ENCODE assay signal across 25 mouse cellular contexts in genomic region chr2:128537425-128537824, GRCm38 (mm10). TPM values are rescaled to one million over a fixed set of nuclear protein-coding genes. Genes with fewer than 3 reads are reported as not detected.
DNase-seq lines count a peak whose midpoint lies in the region; ATAC-seq and TF ChIP-seq lines count a peak whose summit lies in the region.
"Had no signal": no experiment of that assay in that cellular context is flagged by ENCODE, and none has a peak within 500 bp of the region (broad histone marks: within the 10 kb centered on the region; RNA-seq: fewer than 3 reads in every experiment).

No protein-coding gene starts in this region.

- H3K27me3 ChIP-seq in neural tube, embryonic 15.5 days (replicated peaks): no peaks in the 10 kb centered on the region
- H3K27me3 ChIP-seq: hindbrain, embryonic 15.5 days had no signal

- ATAC-seq in neural tube, embryonic 15.5 days (ENCODE audit: low FRiP score): no peak
- ATAC-seq: forebrain, embryonic 16.5 days had no signal

- H3K27ac ChIP-seq in gastrocnemius, adult 2 months: no peak overlapping the region
- H3K27ac ChIP-seq in neural tube, embryonic 15.5 days (replicated peaks): no peak overlapping the region
- H3K27ac ChIP-seq: hindbrain, embryonic 15.5 days; kidney, postnatal 0 days; macrophage had no signal

- no peaks in the 10 kb centered on the region for H3K4me1 ChIP-seq in neural tube, embryonic 15.5 days
- H3K4me1 ChIP-seq: hindbrain, embryonic 15.5 days had no signal

- intact Hi-C loops in gastrocnemius, adult 2 months (cut with DNase I): no loop called here
- intact Hi-C loops in left cerebral cortex, postnatal 4 days (cut with DNase I): no loop called here

- no peak overlapping the region for H3K9ac ChIP-seq in neural tube, embryonic 15.5 days (replicated peaks)
- H3K9ac ChIP-seq: hindbrain, embryonic 15.5 days had no signal

- no peaks in the 10 kb centered on the region for H3K9me3 ChIP-seq in neural tube, embryonic 15.5 days (replicated peaks)
- H3K9me3 ChIP-seq: hindbrain, embryonic 15.5 days had no signal

- no peaks in the 10 kb centered on the region for H3K36me3 ChIP-seq in neural tube, embryonic 15.5 days
- H3K36me3 ChIP-seq: hindbrain, embryonic 15.5 days had no signal

- no peak for TF ChIP-seq CTCF in gastrocnemius, adult 2 months (IDR thresholded peaks at IDR 0.05)

- WGBS in neural tube, embryonic 15.5 days: 82% methylated on average over 6 of the region's 6 CpGs

- no peak overlapping the region for H3K4me2 ChIP-seq in neural tube, embryonic 15.5 days
- H3K4me2 ChIP-seq: heart, embryonic 11.5 days; hindbrain, embryonic 15.5 days had no signal

- no peak overlapping the region for H3K4me3 ChIP-seq in gastrocnemius, adult 2 months
- H3K4me3 ChIP-seq in neural tube, embryonic 15.5 days (replicated peaks): no peak overlapping the region
- H3K4me3 ChIP-seq: erythroblast, embryonic 14.5 days; hindbrain, embryonic 15.5 days had no signal

- peak; percentile 38 for DNase-seq in gastrocnemius, adult 2 months
- no peak for DNase-seq in gastrocnemius, adult 18-20 months (ENCODE audit: low spot score)
- DNase-seq in 3T3-L1 (ENCODE audit: low read depth, low spot score): peak; percentile 90
- DNase-seq in adrenal gland, adult 8-10 months: peak; percentile 24
- DNase-seq in layer of hippocampus, adult 9-11 months: peak; percentile 45
- no peak for DNase-seq in left cerebral cortex, postnatal 4 days
- no peak for DNase-seq in lung, postnatal 14 days
- DNase-seq: cerebellum, postnatal 36 days; gastrocnemius, postnatal 36 days; kidney, adult 11 months; lung, adult 18-20 months; midbrain, embryonic 14.5 days; thymus, adult 18-20 months had no signal

RNA-seq across cellular contexts. Expression of gene Spdye4c, which starts 53.6 kb away (rescaled TPM):
- total RNA-seq in gastrocnemius, adult 2 months (2021): not detected
- total RNA-seq in gastrocnemius, adult 18-20 months (2021): not detected
- not detected for total RNA-seq in adrenal gland, adult 8-10 months (2022)
- total RNA-seq in left cerebral cortex, postnatal 4 days (2021): not detected
- not detected in 2 replicates for polyA plus RNA-seq in neural tube, embryonic 15.5 days (2015; fragmentation: Nextera tagmentation; extraction: Ambion mirVana)
- total RNA-seq: adrenal gland, adult 18-20 months; gastrocnemius, postnatal 36 days; heart, postnatal 25 days; left cerebral cortex, postnatal 36 days; liver, adult 2 months had no signal
- polyA plus RNA-seq: embryonic facial prominence, embryonic 11.5 days; erythroblast, embryonic 14.5 days; forebrain, embryonic 16.5 days; heart, embryonic 11.5 days; hindbrain, embryonic 15.5 days; kidney, postnatal 0 days; liver, adult 2 months; macrophage; midbrain, embryonic 14.5 days had no signal

Comparison
In these comparisons a context has a peak if more than half of its experiments do, and no peak if none do; other contexts are left out.
1. DNase-seq: peak in gastrocnemius, adult 2 months (single experiment), 3T3-L1 (single experiment), adrenal gland, adult 8-10 months (single experiment) and layer of hippocampus, adult 9-11 months (single experiment); none in gastrocnemius, adult 18-20 months (single experiment), left cerebral cortex, postnatal 4 days (single experiment) and lung, postnatal 14 days (single experiment).